Mouse (Mus musculus) heart, postnatal 0 days (tissue): ENCODE results near the gene D5Ertd577e. TPM values are rescaled to one million over a fixed set of nuclear protein-coding genes. Genes with fewer than 3 reads are reported as not detected.
"Not testable (repeated sequence)": the region's sequence is repeated elsewhere in the genome, so short reads cannot be mapped to it uniquely, and the experiment has no call there.

Experiments used
- ATAC-seq: fragments of 200-750 bp; cut with Nextera tagmentation; 2 replicates; pipeline ENCODE4 v1.8.0; 2017; ENCODE audit warnings: low read depth, moderate number of reproducible peaks, moderate library complexity; ENCODE audit not compliant: insufficient read depth
- DNase-seq: peaks from one replicate; pipeline ENCODE4 v3.0.0-alpha.2; 2016; ENCODE audit warnings: low spot score
- H3K27ac ChIP-seq: fragments of 300-500 bp; sonication (generic); 2 replicates; pipeline ENCODE4 v1.5.1; 2014; ENCODE audit warnings: low read depth, mild to moderate bottlenecking
- H3K27me3 ChIP-seq: fragments of 300-500 bp; sonication (generic); 2 replicates; pipeline ENCODE4 v1.6.1; 2014; ENCODE audit warnings: low read length, mixed read lengths; ENCODE audit not compliant: control insufficient read depth, insufficient read depth
- H3K36me3 ChIP-seq: fragments of 300-500 bp; sonication (generic); replicated peaks from 2 replicates; pipeline ENCODE4 v1.6.1; 2014; ENCODE audit warnings: low read length, mixed read lengths; ENCODE audit not compliant: control insufficient read depth, insufficient read depth
- H3K4me1 ChIP-seq: fragments of 300-500 bp; sonication (generic); 2 replicates; pipeline ENCODE4 v1.6.1; 2014; ENCODE audit warnings: antibody characterized with exemption; ENCODE audit not compliant: control insufficient read depth, insufficient read depth
- H3K4me2 ChIP-seq: fragments of 300-500 bp; sonication (generic); 2 replicates; pipeline ENCODE4 v1.6.1; 2014; ENCODE audit warnings: low read depth, mild to moderate bottlenecking, low read length, moderate library complexity
- H3K4me3 ChIP-seq: fragments of 300-500 bp; sonication (generic); 2 replicates; pipeline ENCODE4 v1.5.1; 2014; ENCODE audit warnings: low read depth, low read length
- H3K9ac ChIP-seq: fragments of 300-500 bp; sonication (generic); replicated peaks from 2 replicates; pipeline ENCODE4 v1.6.1; 2014; ENCODE audit warnings: low read depth, low read length, mixed read lengths
- H3K9me3 ChIP-seq: fragments of 300-500 bp; sonication (generic); replicated peaks from 2 replicates; pipeline ENCODE4 v1.6.1; 2016; ENCODE audit warnings: low read length; ENCODE audit not compliant: control insufficient read depth
- WGBS: fragments of 180-500 bp; shearing (Covaris S2); extraction: QIAGEN DNeasy Blood & Tissue Kit; methylation state at CpG from one replicate; pipeline ENCODE4 v1.1.7; 2014; 5-methylcytosine and 5-hydroxymethylcytosine counted together
- polyA plus RNA-seq: library from polyadenylated mRNA; unstranded; fragments of >200 nt; fragmentation: Nextera tagmentation; extraction: Ambion mirVana; gene quantifications from 2 replicates; pipeline ENCODE4 v1.2.1, GENCODE M21; 2015
- total RNA-seq: library from RNA; depleted of rRNA; stranded (reverse); fragments of >200 nt; gene quantifications from 2 replicates; pipeline ENCODE4 v1.2.3, GENCODE M21; 2014; ENCODE audit warnings: low replicate concordance; rRNA removed

D5Ertd577e gene
- total RNA-seq (not detected in 2 replicates), polyA plus RNA-seq (not detected in 2 replicates)

- not testable (repeated sequence) for H3K27ac ChIP-seq, H3K4me2 ChIP-seq, H3K9ac ChIP-seq, ATAC-seq, H3K9me3 ChIP-seq, H3K36me3 ChIP-seq, H3K4me1 ChIP-seq, DNase-seq, H3K4me3 ChIP-seq, H3K27me3 ChIP-seq
- 4% methylated on average over 1 of the region's 1 CpGs for WGBS
These were observed at the start of gene D5Ertd577e for GRCm38 (mm10) chr5:95456506-95456905. Gene D5Ertd577e, plus strand, starts transcription at chr5:95456806.

- H3K9me3 ChIP-seq, H3K27me3 ChIP-seq, H3K4me3 ChIP-seq, H3K9ac ChIP-seq, H3K36me3 ChIP-seq, H3K4me1 ChIP-seq, ATAC-seq, H3K4me2 ChIP-seq, H3K27ac ChIP-seq, DNase-seq: not testable (repeated sequence)
These were observed 53.9 kb downstream of the D5Ertd577e start, which contains the start of gene Gm3286 for GRCm38 (mm10) chr5:95510458-95510857. Gene Gm3286, plus strand, starts transcription at chr5:95510758.

Other genes with a start within 250 kb of the D5Ertd577e start
- not detected in 2 replicates for gene Gm10424, start 184.0 kb upstream of the D5Ertd577e start, total RNA-seq
- gene Gm10424, start 184.0 kb upstream of the D5Ertd577e start, polyA plus RNA-seq: not detected in 2 replicates
- gene Gm3259, start 150.9 kb upstream of the D5Ertd577e start, total RNA-seq: not detected in 2 replicates
- gene Gm3259, start 150.9 kb upstream of the D5Ertd577e start, polyA plus RNA-seq: not detected in 2 replicates
- gene Gm3286, start 54.0 kb downstream of the D5Ertd577e start, total RNA-seq: not detected in 2 replicates
- gene Gm3286, start 54.0 kb downstream of the D5Ertd577e start, polyA plus RNA-seq: not detected in 2 replicates
- not detected in 2 replicates for gene Gm7971, start 138.1 kb downstream of the D5Ertd577e start, total RNA-seq
- not detected in 2 replicates for gene Gm7971, start 138.1 kb downstream of the D5Ertd577e start, polyA plus RNA-seq